Mouse (Mus musculus) stomach, postnatal 0 days (tissue): ENCODE results near the gene G6pc2. TPM values are rescaled to one million over a fixed set of nuclear protein-coding genes. Genes with fewer than 3 reads are reported as not detected.
A peak's percentile ranks its signal among the peaks of the same experiment; 100 is the strongest.

Experiments
- ATAC-seq: fragments of 200-750 bp; cut with Nextera tagmentation; 2 replicates; pipeline ENCODE4 v1.8.0; 2017; ENCODE audit not compliant: low FRiP score, low TSS enrichment
- DNase-seq: peaks from one replicate; pipeline ENCODE4 v3.0.0-alpha.2; 2016; ENCODE audit warnings: low spot score
- H3K27ac ChIP-seq: fragments of 300-500 bp; sonication (generic); replicated peaks from 2 replicates; pipeline ENCODE4 v1.5.1; 2014; ENCODE audit warnings: mild to moderate bottlenecking, control low read depth
- H3K27me3 ChIP-seq: fragments of 300-500 bp; sonication (generic); 2 replicates; pipeline ENCODE4 v1.6.1; 2014; ENCODE audit warnings: low read length; ENCODE audit not compliant: control insufficient read depth, insufficient read depth
- H3K36me3 ChIP-seq: fragments of 300-500 bp; sonication (generic); 2 replicates; pipeline ENCODE4 v1.6.1; 2014; ENCODE audit warnings: low read length, mixed read lengths; ENCODE audit not compliant: control insufficient read depth, insufficient read depth
- H3K4me1 ChIP-seq: fragments of 300-500 bp; sonication (generic); replicated peaks from 2 replicates; pipeline ENCODE4 v1.6.1; 2014; ENCODE audit warnings: antibody characterized with exemption; ENCODE audit not compliant: control insufficient read depth, insufficient read depth
- H3K4me2 ChIP-seq: fragments of 300-500 bp; sonication (generic); replicated peaks from 2 replicates; pipeline ENCODE4 v1.6.1; 2014; ENCODE audit warnings: low read depth, mild to moderate bottlenecking, control low read depth, moderate library complexity
- H3K4me3 ChIP-seq: fragments of 300-500 bp; sonication (generic); 2 replicates; pipeline ENCODE4 v1.5.1; 2014; ENCODE audit warnings: low read depth, low read length, control low read depth
- H3K9ac ChIP-seq: fragments of 300-500 bp; sonication (generic); 2 replicates; pipeline ENCODE4 v1.6.1; 2014; ENCODE audit warnings: mild to moderate bottlenecking, low read length, control low read depth, mixed read lengths
- H3K9me3 ChIP-seq: fragments of 300-500 bp; sonication (generic); 2 replicates; pipeline ENCODE4 v1.6.1; 2016; ENCODE audit warnings: low read length; ENCODE audit not compliant: control insufficient read depth
- CTCF ChIP-seq: IDR thresholded peaks from 2 replicates; pipeline ENCODE4 v1.5.1; 2016; ENCODE audit warnings: antibody characterized with exemption, low read depth, mild to moderate bottlenecking, moderate library complexity
- EP300 ChIP-seq: optimal IDR thresholded peaks from 2 replicates; pipeline ENCODE3; 2016; ENCODE audit warnings: antibody characterized with exemption
- WGBS: fragments of 180-500 bp; shearing (Covaris S2); extraction: QIAGEN DNeasy Blood & Tissue Kit; methylation state at CpG from one replicate; pipeline ENCODE4 v1.1.7; 2014; 5-methylcytosine and 5-hydroxymethylcytosine counted together
- polyA plus RNA-seq: library from polyadenylated mRNA; unstranded; fragments of >200 nt; fragmentation: Nextera tagmentation; extraction: Ambion mirVana; gene quantifications from 2 replicates; pipeline ENCODE4 v1.2.1, GENCODE M21; 2015

The G6pc2 gene
- polyA plus RNA-seq, 1 experiment from 2014 or later = not detected

- WGBS = 72% methylated on average over 4 of the region's 4 CpGs
- Histone ChIP-seq H3K36me3 (peaks cover 16% of the 10 kb centered on the region), H3K9me3 (no peaks in the 10 kb centered on the region), H3K27me3 (no peaks in the 10 kb centered on the region), H3K4me3 (no peak overlapping the region), H3K27ac (no peak overlapping the region), H3K4me1 (no peaks in the 10 kb centered on the region), H3K9ac (no peak overlapping the region), H3K4me2 (no peak overlapping the region)
- DNase-seq (no peak), ATAC-seq (no peak)
- TF ChIP-seq EP300 (no peak), CTCF (no peak)
Measured at GRCm38 (mm10) chr2:69189222-69189621, 21.7 kb upstream of the G6pc2 start.

GRCm38 (mm10) chr2:69191059-69191458 lies 19.8 kb upstream of the G6pc2 start:
- Histone ChIP-seq H3K9me3 (no peaks in the 10 kb centered on the region), H3K4me3 (no peak overlapping the region), H3K36me3 (peaks cover 21% of the 10 kb centered on the region), H3K4me2 (no peak overlapping the region), H3K4me1 (no peaks in the 10 kb centered on the region), H3K27ac (no peak overlapping the region), H3K9ac (no peak overlapping the region), H3K27me3 (no peaks in the 10 kb centered on the region)
- ATAC-seq (no peak), DNase-seq (no peak)
- 80% methylated on average over 5 of the region's 5 CpGs for WGBS
- no peak for TF ChIP-seq CTCF
- no peak for TF ChIP-seq EP300

DNA sequence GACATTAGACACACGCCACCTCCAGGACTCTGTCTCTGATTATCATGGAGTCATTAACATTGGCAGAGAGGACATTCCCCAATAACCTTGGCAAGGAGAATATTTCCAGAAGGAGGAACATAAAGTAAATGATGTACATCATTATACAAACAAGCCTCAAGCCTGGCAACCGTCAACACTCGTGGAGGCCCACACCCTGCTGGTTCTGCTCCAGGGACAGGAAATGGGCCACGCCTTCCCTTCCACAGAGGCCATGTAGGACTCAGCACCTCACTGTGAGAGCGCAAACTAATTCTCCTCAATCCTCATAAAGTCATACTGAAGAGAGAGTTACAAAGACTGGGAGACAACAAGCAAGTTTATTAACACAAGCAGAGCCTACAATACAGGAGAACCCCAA lies 17.3 kb upstream of the G6pc2 start:
- DNase-seq = peak; percentile 21
- H3K27me3 ChIP-seq = no peaks in the 10 kb centered on the region
- peaks cover 21% of the 10 kb centered on the region for H3K36me3 ChIP-seq

GRCm38 (mm10) chr2:69205185-69205584 lies 5.7 kb upstream of the G6pc2 start:
- no peak for TF ChIP-seq CTCF
- TF ChIP-seq EP300 = no peak
- Histone ChIP-seq H3K4me2 (peak overlapping the region; percentile 95), H3K9ac (peak overlapping the region; percentile 81; the same call in 1 of the 2 replicates), H3K4me1 (no peaks in the 10 kb centered on the region), H3K27ac (no peak overlapping the region), H3K9me3 (no peaks in the 10 kb centered on the region), H3K36me3 (no peaks in the 10 kb centered on the region; the same call in 1 of the 2 replicates), H3K27me3 (no peaks in the 10 kb centered on the region), H3K4me3 (peak overlapping the region; percentile 84)
- no peak for ATAC-seq
- WGBS = 11% methylated on average over 6 of the region's 6 CpGs
- DNase-seq = no peak

More for the DNA sequence above, 17.3 kb upstream of the G6pc2 start:
- no peak overlapping the region for H3K4me2 ChIP-seq
- H3K9ac ChIP-seq = no peak overlapping the region
- 76% methylated on average over 5 of the region's 5 CpGs for WGBS
- peak; percentile 70 for ATAC-seq
- no peak overlapping the region for H3K4me3 ChIP-seq
- H3K9me3 ChIP-seq = no peaks in the 10 kb centered on the region
- no peak for TF ChIP-seq EP300
- no peak for TF ChIP-seq CTCF
- H3K4me1 ChIP-seq = no peaks in the 10 kb centered on the region
- no peak overlapping the region for H3K27ac ChIP-seq

GRCm38 (mm10) chr2:69205791-69206351 lies 5.0 kb upstream of the G6pc2 start, which contains the start of gene Spc25:
Gene Spc25, minus strand, starts transcription at chr2:69206194.
- ATAC-seq = peak; percentile 100

GRCm38 (mm10) chr2:69206523-69206922 lies 4.3 kb upstream of the G6pc2 start:
- DNase-seq = no peak
- no peaks in the 10 kb centered on the region for H3K9me3 ChIP-seq
- H3K27ac ChIP-seq = no peak overlapping the region
- no peak for ATAC-seq
- peak overlapping the region; percentile 84 for H3K4me3 ChIP-seq
- TF ChIP-seq EP300 = no peak
- TF ChIP-seq CTCF = no peak
- no peaks in the 10 kb centered on the region; the same call in 1 of the 2 replicates for H3K36me3 ChIP-seq
- H3K4me1 ChIP-seq = no peaks in the 10 kb centered on the region
- 15% methylated on average over 7 of the region's 7 CpGs for WGBS
- no peaks in the 10 kb centered on the region for H3K27me3 ChIP-seq
- H3K4me2 ChIP-seq = peak overlapping the region; percentile 50
- no peak overlapping the region for H3K9ac ChIP-seq

More at GRCm38 (mm10) chr2:69205791-69206351, 5.0 kb upstream of the G6pc2 start, which contains the start of gene Spc25:
- TF ChIP-seq EP300 = no peak
- peak; percentile 42 for TF ChIP-seq CTCF
- WGBS = under 1% methylated on average over 46 of the region's 46 CpGs
- Histone ChIP-seq H3K9me3 (no peaks in the 10 kb centered on the region), H3K27me3 (no peaks in the 10 kb centered on the region), H3K4me1 (no peaks in the 10 kb centered on the region), H3K4me3 (peak within 1 kb of the TSS; percentile 84), H3K27ac (peak within 1 kb of the TSS; percentile 73; the same call in 1 of the 2 replicates), H3K36me3 (no peaks in the 10 kb centered on the region; the same call in 1 of the 2 replicates), H3K9ac (peak within 1 kb of the TSS; percentile 81), H3K4me2 (peak within 1 kb of the TSS; percentile 95)
- peak; percentile 93 for DNase-seq
